Mouse (Mus musculus) small intestine, adult 2 months (tissue): ENCODE measurements at regions not wholly inside any gene's neighbourhood (a gene's known extent, or its start where the extent isn't known, plus 50 kb on each side); places are given as distances from the start of the nearest gene placed in this dataset.

ENCODE experiments used
- CTCF ChIP-seq: fragments of 200-500 bp; IDR thresholded peaks from 2 replicates; pipeline ENCODE4 v1.5.1; 2012; ENCODE audit warnings: low read depth, mild to moderate bottlenecking, control low read depth, inconsistent platforms, low read length, moderate library complexity, mixed read lengths; ENCODE audit not compliant: insufficient replicate concordance, insufficient read length; ENCODE audit errors: extremely low read depth
- POLR2A ChIP-seq: fragments of 200-500 bp; IDR thresholded peaks from 2 replicates; pipeline ENCODE4 v1.6.1; 2012; ENCODE audit warnings: low read depth, mild to moderate bottlenecking, control low read depth, inconsistent platforms, low read length, moderate library complexity

DNA sequence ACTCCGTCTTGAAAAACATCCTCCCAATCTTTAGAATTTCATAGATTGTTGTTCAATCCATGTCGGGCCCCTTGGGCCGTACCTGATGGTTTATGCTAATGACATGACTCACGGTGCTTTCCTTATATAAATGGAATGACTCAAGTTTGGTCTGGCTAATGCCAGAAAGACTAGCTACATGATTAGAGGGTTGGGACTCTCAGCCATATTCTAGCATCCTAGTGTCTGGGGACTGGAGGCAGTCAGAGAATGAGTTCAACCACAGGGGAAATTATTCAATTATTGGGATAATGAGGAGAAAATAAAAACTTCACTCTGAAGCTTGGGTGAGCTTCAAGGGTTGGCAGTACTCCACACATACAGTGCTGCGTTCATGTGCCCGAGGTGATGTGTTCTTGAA is 60.9 kb upstream of the Dazl start:
- TF ChIP-seq POLR2A (no peak), CTCF (no peak)
